Mouse (Mus musculus) bone marrow macrophage, adult 2 months (primary cell): ENCODE data around the gene Tgfbr1.

Experiments used
- CTCF ChIP-seq: IDR thresholded peaks from 2 replicates; pipeline ENCODE4 v1.5.1; 2012; ENCODE audit warnings: low read depth, mild to moderate bottlenecking, low read length, moderate library complexity
- POLR2A ChIP-seq: IDR thresholded peaks from 2 replicates; pipeline ENCODE4 v1.6.1; 2012; ENCODE audit warnings: mild to moderate bottlenecking, low read depth, low read length, borderline replicate concordance

DNA sequence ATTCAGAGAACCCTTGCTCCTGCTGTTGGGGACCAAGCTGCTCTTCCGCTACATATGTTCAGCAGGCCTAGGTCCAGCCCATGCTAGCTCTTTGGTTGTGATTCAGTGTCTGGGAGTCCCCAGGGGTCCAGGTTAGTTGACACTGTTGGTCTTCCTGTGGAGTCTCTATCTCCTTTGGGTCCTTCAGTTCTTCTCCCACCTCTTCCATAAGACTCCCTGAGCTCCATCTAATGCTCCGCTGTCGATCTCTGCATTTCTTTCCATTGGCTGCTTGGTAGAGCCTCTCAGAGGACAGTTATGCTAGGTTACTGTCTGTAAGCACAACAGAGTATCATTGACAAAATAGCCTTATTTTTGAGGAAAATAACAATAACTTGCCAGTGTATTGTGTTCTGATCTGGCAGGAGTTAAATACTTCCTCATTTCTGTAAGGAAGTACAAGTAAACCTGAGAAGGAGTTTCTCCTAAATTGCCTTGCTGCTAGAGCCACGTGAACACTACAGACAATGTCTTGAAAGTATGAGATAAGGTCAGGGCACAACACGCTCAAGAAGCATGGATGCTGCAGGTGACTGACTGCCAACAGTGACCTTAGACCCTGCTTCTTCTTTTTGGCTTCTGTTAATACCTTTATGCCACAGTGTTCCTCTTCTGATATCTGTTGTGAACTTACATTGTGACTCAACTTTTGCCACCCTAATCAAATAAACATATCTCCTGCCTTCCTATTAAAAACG is 45.1 kb downstream of the Tgfbr1 start:
- TF ChIP-seq CTCF (no peak), POLR2A (no peak)
